In genomic region chr16:75365361-75365994, GRCm38 (mm10) we compare ENCODE assay signal across 16 mouse cellular contexts.
DNase-seq lines count a peak whose midpoint lies in the region; ATAC-seq lines count a peak whose summit lies in the region.
"Had no signal": no experiment of that assay in that cellular context is flagged by ENCODE, and none has a peak within 500 bp of the region (broad histone marks: within the 10 kb centered on the region; RNA-seq: fewer than 3 reads in every experiment).

No protein-coding gene starts in this region.

- H3K4me3 ChIP-seq in hindbrain, embryonic 13.5 days, result no peak overlapping the region
- H3K4me3 ChIP-seq in neural tube, embryonic 13.5 days, result no peak overlapping the region
- H3K4me3 ChIP-seq: embryonic facial prominence, embryonic 10.5 days; heart, embryonic 10.5 days; liver, embryonic 12.5 days had no signal

- no peaks in the 10 kb centered on the region for H3K36me3 ChIP-seq in hindbrain, embryonic 13.5 days
- H3K36me3 ChIP-seq in neural tube, embryonic 13.5 days, result no peaks in the 10 kb centered on the region
- H3K36me3 ChIP-seq: embryonic facial prominence, embryonic 10.5 days; heart, embryonic 10.5 days; liver, embryonic 12.5 days had no signal

- H3K4me1 ChIP-seq in hindbrain, embryonic 13.5 days (replicated peaks), result peaks cover 8% of the 10 kb centered on the region
- peaks cover 9% of the 10 kb centered on the region for H3K4me1 ChIP-seq in neural tube, embryonic 13.5 days (replicated peaks)
- H3K4me1 ChIP-seq: embryonic facial prominence, embryonic 10.5 days; heart, embryonic 10.5 days had no signal

- DNase-seq in layer of hippocampus, postnatal 14 days (ENCODE audit: low spot score in 2 of 2), result peak; percentile 26 to 35
- DNase-seq in layer of hippocampus, adult 11-12 months (ENCODE audit: low spot score), result no peak
- peak; percentile 20 for DNase-seq in brain, adult 2 months (ENCODE audit: low read depth, low spot score)
- no peak for DNase-seq in kidney, adult 8-10 months
- DNase-seq in B cell, adult 2 months, result no peak
- DNase-seq in lung, adult 18-20 months, result no peak
- DNase-seq: gastrocnemius, postnatal 14 days; kidney, adult 11 months; lung, postnatal 10 days; thymus, adult 2 months had no signal

- peak overlapping the region; percentile 64 for H3K27ac ChIP-seq in hindbrain, embryonic 13.5 days
- peak overlapping the region; percentile 59 for H3K27ac ChIP-seq in neural tube, embryonic 13.5 days (replicated peaks)
- H3K27ac ChIP-seq: embryonic facial prominence, embryonic 10.5 days; heart, embryonic 10.5 days; liver, embryonic 12.5 days had no signal

- H3K9ac ChIP-seq in hindbrain, embryonic 13.5 days, result peak overlapping the region; percentile 39; the same call in 1 of the 2 replicates
- 0 out of 2 replicates have a peak overlapping the region, but pooled peaks have one; percentile 9 for H3K9ac ChIP-seq in neural tube, embryonic 13.5 days
- H3K9ac ChIP-seq: liver, embryonic 12.5 days had no signal

- no peaks in the 10 kb centered on the region for H3K27me3 ChIP-seq in hindbrain, embryonic 13.5 days
- no peaks in the 10 kb centered on the region for H3K27me3 ChIP-seq in neural tube, embryonic 13.5 days
- H3K27me3 ChIP-seq: liver, embryonic 12.5 days had no signal

- peak; percentile 69; the same call in 1 of the 2 replicates for ATAC-seq in hindbrain, embryonic 13.5 days (ENCODE audit: low FRiP score)
- peak; percentile 75; the same call in 1 of the 2 replicates for ATAC-seq in neural tube, embryonic 13.5 days (ENCODE audit: low read depth)
- ATAC-seq: CD4-positive, CD25-positive, alpha-beta regulatory T cell, adult 4 months; liver, embryonic 12.5 days had no signal

- 0 out of 2 replicates have a peak overlapping the region, but pooled peaks have one; percentile 11 for H3K4me2 ChIP-seq in hindbrain, embryonic 13.5 days
- H3K4me2 ChIP-seq in neural tube, embryonic 13.5 days, result no peak overlapping the region
- H3K4me2 ChIP-seq: liver, embryonic 12.5 days had no signal

- no peaks in the 10 kb centered on the region for H3K9me3 ChIP-seq in hindbrain, embryonic 13.5 days
- no peaks in the 10 kb centered on the region for H3K9me3 ChIP-seq in neural tube, embryonic 13.5 days
- H3K9me3 ChIP-seq: embryonic facial prominence, embryonic 10.5 days; heart, embryonic 10.5 days; liver, embryonic 12.5 days had no signal

- WGBS in hindbrain, embryonic 13.5 days, result 41% methylated on average over 8 of the region's 8 CpGs
- WGBS in neural tube, embryonic 13.5 days, result 32% methylated on average over 8 of the region's 8 CpGs

Comparison
In these comparisons a context has a peak if more than half of its experiments do, and no peak if none do; other contexts are left out.
1. DNase-seq: peak in layer of hippocampus, postnatal 14 days (2 of 2) and brain, adult 2 months (single experiment); none in layer of hippocampus, adult 11-12 months (single experiment), kidney, adult 8-10 months (0 of 2), B cell, adult 2 months (0 of 2) and lung, adult 18-20 months (0 of 2).